Mouse (Mus musculus): ENCODE data around the gene Tprg.

DNA sequence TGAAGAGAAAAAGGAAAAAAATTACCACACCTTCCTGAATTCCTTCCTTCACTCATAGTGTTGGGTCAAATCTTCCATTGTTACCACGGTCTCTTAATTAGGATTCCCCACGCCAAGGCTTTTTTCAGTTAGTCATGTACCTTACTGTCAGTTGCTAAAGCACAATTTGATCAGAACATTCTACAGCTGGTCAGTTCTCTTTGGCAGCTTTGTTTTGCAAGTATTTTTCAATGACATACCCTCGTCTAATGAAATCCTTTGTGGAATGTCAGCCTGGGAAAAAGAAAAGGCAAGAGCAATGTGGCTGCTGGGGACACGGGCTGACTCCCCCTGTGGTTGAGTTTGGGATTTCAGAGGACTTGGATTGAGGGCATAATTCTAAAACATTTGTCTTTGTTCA lies 136.4 kb downstream of the Tprg start:
- no peak for TF ChIP-seq ZNF384 (IDR thresholded peaks at IDR 0.05; ENCODE audit: low read depth, low read length)
- TF ChIP-seq CHD2 (IDR thresholded peaks at IDR 0.05; ENCODE audit: low read depth, low read length): no peak
- no peak for TF ChIP-seq ZC3H11A (IDR thresholded peaks at IDR 0.05; ENCODE audit: borderline replicate concordance, low read depth, low read length)
